Mouse (Mus musculus): Measurements from ENCODE around the gene Rabgap1l. TPM values are rescaled to one million over a fixed set of nuclear protein-coding genes. Genes with fewer than 3 reads are reported as not detected.

The Rabgap1l gene
- polyA plus RNA-seq, 1 experiment = 13.8 TPM

DNA sequence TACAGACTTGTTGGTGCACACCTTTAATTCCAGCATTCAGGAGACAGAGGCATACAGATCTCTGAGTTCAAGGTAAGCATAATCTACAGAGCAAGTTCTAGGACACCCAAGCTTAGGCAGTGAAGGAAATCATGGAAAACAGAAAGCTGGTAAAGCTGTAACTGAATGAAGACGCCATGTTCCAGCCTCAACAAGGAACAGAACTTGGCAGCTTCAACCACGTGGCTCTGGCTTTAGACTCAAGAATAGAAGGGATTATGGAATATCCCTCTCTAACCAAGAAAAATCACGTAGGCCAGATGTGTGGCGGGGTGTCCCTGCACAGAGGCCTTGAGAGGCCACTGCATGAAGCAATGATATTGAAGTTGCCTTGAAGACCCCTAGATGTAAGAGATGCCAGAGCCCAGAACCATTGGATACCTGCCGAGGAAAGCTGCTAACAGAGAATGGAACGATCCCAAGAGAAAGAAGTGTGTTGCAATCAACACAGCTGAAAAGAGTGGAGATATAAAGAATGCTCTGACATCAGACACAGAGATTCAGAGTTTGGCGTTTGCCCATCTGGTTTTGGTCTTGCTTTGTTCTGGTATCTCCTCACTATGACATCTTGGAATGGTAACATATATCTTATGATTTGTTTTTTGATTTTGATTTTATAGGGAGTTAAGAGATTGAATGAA is 102.4 kb downstream of the Rabgap1l start:
- no peaks in the 10 kb centered on the region for H3K27me3 ChIP-seq (ENCODE audit: control insufficient read depth, insufficient read depth, low read length)
- H3K4me3 ChIP-seq (ENCODE audit: extremely low read depth, insufficient read depth, insufficient read length) = no peak overlapping the region
- TF ChIP-seq POLR2A (IDR thresholded peaks at IDR 0.05; ENCODE audit: low read depth, low read length) = no peak
- no peak for TF ChIP-seq CTCF (IDR thresholded peaks at IDR 0.05; ENCODE audit: extremely low read depth, insufficient read depth, insufficient read length, insufficient replicate concordance)
- 93% methylated on average over 7 of the region's 7 CpGs for WGBS
- no peak for DNase-seq (ENCODE audit: low read depth in 1 of 2, low spot score in 2 of 2)
- no peaks in the 10 kb centered on the region; the same call in 1 of the 2 replicates for H3K36me3 ChIP-seq (ENCODE audit: control insufficient read depth, insufficient read depth, low read length)
- no peak overlapping the region for H3K27ac ChIP-seq (ENCODE audit: insufficient read depth, low read length)
- no peaks in the 10 kb centered on the region for H3K4me1 ChIP-seq (ENCODE audit: control insufficient read depth, insufficient read depth, insufficient read length)

DNA sequence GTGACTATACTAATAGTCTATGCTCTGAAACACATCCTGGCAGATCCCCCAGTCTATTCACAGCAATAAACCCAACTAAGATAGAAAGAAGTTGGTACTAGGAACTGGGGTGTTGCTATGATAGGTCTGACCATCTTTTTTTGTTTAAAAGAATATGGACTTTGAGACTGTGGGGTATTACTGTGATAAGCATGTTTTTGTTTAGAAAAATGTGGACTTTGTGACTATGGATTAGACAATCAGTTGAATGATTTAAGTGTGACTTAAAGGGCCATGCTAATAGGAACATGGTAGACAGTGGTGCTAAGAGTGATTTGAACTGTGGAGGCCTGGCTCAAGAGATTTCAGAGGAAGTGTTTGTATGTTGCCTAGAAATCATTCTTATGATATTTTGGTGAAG is 103.5 kb downstream of the Rabgap1l start:
- DNase-seq (ENCODE audit: low read depth in 1 of 2, low spot score in 2 of 2) = no peak
- Histone ChIP-seq H3K4me1 (ENCODE audit: control insufficient read depth, insufficient read depth, insufficient read length) (no peaks in the 10 kb centered on the region), H3K36me3 (ENCODE audit: control insufficient read depth, insufficient read depth, low read length) (no peaks in the 10 kb centered on the region; the same call in 1 of the 2 replicates), H3K27me3 (ENCODE audit: control insufficient read depth, insufficient read depth, low read length) (no peaks in the 10 kb centered on the region), H3K27ac (ENCODE audit: insufficient read depth, low read length) (no peak overlapping the region), H3K4me3 (ENCODE audit: extremely low read depth, insufficient read depth, insufficient read length) (no peak overlapping the region)
- TF ChIP-seq POLR2A (IDR thresholded peaks at IDR 0.05; ENCODE audit: low read depth, low read length) (no peak), CTCF (IDR thresholded peaks at IDR 0.05; ENCODE audit: extremely low read depth, insufficient read depth, insufficient read length, insufficient replicate concordance) (no peak)

DNA sequence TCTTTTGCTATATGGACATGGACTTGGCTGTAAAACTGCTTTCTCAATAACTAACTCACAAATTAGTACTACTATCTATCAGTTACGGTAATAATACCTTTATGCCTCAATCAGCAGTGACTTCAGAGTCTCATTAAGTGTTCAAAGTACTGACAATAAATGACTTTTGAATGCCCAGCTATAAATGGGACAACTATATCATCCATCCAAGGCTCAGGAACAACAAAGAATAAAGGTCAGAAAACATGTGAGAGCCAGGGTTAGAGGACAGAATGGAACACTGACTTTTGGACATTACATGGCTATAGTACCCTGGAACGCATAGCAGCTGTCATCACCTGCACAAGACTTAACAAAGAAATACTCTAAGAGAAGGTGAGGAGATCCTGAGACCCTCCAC is 108.8 kb downstream of the Rabgap1l start:
- Histone ChIP-seq H3K4me3 (ENCODE audit: extremely low read depth, insufficient read depth, insufficient read length) (no peak overlapping the region), H3K4me1 (ENCODE audit: control insufficient read depth, insufficient read depth, insufficient read length) (no peaks in the 10 kb centered on the region), H3K36me3 (ENCODE audit: control insufficient read depth, insufficient read depth, low read length) (no peaks in the 10 kb centered on the region; the same call in 1 of the 2 replicates), H3K27me3 (ENCODE audit: control insufficient read depth, insufficient read depth, low read length) (no peaks in the 10 kb centered on the region), H3K27ac (ENCODE audit: insufficient read depth, low read length) (no peak overlapping the region)
- TF ChIP-seq POLR2A (IDR thresholded peaks at IDR 0.05; ENCODE audit: low read depth, low read length) (no peak), CTCF (IDR thresholded peaks at IDR 0.05; ENCODE audit: extremely low read depth, insufficient read depth, insufficient read length, insufficient replicate concordance) (no peak)
- WGBS = 97% methylated on average over 2 of the region's 2 CpGs
- no peak for DNase-seq (ENCODE audit: low read depth in 1 of 2, low spot score in 2 of 2)

DNA sequence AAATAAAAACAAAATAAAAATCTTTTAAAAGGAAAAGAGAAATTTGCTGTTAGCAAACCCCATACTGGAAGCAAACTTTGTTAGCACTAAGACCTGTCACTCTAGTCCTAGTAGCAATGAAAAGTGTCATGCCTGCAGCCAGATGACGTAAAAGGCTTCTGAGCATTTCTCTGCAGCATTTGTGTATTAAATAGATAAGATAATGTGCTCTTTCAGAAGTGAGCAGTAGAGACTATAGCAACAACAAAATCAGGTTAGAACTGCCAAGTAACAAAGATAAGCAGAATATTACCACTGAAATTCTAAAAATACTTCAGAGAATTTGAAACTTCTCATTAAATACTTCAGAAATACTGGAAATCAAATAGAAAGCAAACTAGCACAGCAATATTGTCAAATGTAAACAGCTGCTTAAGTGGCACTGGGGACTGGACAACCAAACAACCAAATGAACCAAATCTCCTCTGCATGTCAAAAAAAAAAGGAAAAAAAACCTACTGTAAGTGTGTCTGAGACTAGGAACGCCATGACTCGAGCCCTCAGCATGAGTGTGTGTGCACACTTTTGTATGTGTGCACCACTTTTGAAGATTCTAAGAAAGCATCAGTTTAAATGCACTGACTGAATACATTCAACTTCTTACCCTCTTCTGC is 111.5 kb downstream of the Rabgap1l start:
- Histone ChIP-seq H3K4me3 (ENCODE audit: extremely low read depth, insufficient read depth, insufficient read length) (no peak overlapping the region), H3K27me3 (ENCODE audit: control insufficient read depth, insufficient read depth, low read length) (no peaks in the 10 kb centered on the region), H3K27ac (ENCODE audit: insufficient read depth, low read length) (no peak overlapping the region), H3K4me1 (ENCODE audit: control insufficient read depth, insufficient read depth, insufficient read length) (no peaks in the 10 kb centered on the region), H3K36me3 (ENCODE audit: control insufficient read depth, insufficient read depth, low read length) (no peaks in the 10 kb centered on the region; the same call in 1 of the 2 replicates)
- WGBS = 81% methylated on average over 3 of the region's 3 CpGs
- DNase-seq (ENCODE audit: low read depth in 1 of 2, low spot score in 2 of 2) = no peak
- no peak for TF ChIP-seq POLR2A (IDR thresholded peaks at IDR 0.05; ENCODE audit: low read depth, low read length)
- no peak for TF ChIP-seq CTCF (IDR thresholded peaks at IDR 0.05; ENCODE audit: extremely low read depth, insufficient read depth, insufficient read length, insufficient replicate concordance)

DNA sequence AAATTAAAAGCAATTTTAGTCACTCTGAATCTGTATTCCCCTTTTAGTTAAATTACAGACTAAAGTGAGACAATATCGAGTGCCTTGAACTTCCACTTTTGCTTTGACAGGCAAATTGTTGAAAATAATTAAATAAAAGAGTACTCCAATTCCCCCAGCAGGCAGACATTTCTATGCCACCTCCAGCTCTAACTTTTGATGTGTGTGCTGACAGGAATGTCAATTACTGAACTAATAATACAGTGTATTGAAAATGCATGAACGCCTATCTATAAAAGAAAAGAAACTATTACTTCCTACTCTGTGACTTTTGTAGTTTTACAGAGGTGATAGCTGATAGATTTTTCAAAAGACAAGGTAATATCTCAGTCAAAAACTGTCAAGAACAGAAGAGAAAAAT is 118.2 kb downstream of the Rabgap1l start:
- no peak for DNase-seq (ENCODE audit: low read depth in 1 of 2, low spot score in 2 of 2)
- WGBS = 76% methylated on average over 2 of the region's 2 CpGs

DNA sequence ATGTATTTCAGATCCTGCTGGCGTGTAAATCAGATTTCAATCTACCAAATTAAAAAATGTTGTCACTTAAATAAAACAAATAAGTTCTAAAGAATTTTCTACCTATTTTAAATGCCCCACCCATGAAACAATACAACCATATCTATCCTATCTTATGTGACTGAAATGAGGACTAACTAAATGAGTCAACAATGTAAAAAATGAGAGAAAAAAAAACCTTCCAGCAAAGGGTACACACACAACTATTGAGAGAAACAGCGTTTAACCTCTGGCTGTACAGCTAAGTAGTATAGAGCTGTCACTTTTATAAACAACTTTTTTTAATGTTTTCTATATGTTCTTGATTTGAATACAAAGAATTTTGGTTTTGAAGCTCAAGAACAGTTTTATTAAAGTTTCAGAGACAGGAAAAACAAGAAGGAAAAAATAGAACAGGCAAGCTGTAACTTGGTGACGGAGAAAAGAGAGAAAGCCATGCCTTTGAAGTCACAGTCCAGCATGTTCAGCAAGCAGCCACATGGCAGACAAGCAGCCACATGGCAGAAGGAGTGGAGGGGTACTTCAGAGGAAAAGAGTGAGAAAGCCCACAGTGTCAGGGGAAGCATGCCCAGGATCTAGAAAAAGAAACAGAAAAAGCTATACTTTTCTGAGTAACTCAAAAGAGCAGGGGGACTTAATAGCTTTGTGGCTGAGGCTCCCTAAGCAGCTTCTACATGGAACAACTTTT is 120.8 kb downstream of the Rabgap1l start:
- H3K4me1 ChIP-seq (ENCODE audit: control insufficient read depth, insufficient read depth, insufficient read length) = no peaks in the 10 kb centered on the region
- H3K27ac ChIP-seq (ENCODE audit: insufficient read depth, low read length) = no peak overlapping the region
- no peak overlapping the region for H3K4me3 ChIP-seq (ENCODE audit: extremely low read depth, insufficient read depth, insufficient read length)
- DNase-seq (ENCODE audit: low read depth in 1 of 2, low spot score in 2 of 2) = no peak
- no peaks in the 10 kb centered on the region for H3K36me3 ChIP-seq (ENCODE audit: control insufficient read depth, insufficient read depth, low read length)
- H3K27me3 ChIP-seq (ENCODE audit: control insufficient read depth, insufficient read depth, low read length) = no peaks in the 10 kb centered on the region
- 77% methylated on average over 3 of the region's 3 CpGs for WGBS
- TF ChIP-seq POLR2A (IDR thresholded peaks at IDR 0.05; ENCODE audit: low read depth, low read length) = no peak
- no peak for TF ChIP-seq CTCF (IDR thresholded peaks at IDR 0.05; ENCODE audit: extremely low read depth, insufficient read depth, insufficient read length, insufficient replicate concordance)

More for the DNA sequence above, 118.2 kb downstream of the Rabgap1l start:
- Histone ChIP-seq H3K4me3 (ENCODE audit: extremely low read depth, insufficient read depth, insufficient read length) (no peak overlapping the region), H3K27ac (ENCODE audit: insufficient read depth, low read length) (no peak overlapping the region), H3K36me3 (ENCODE audit: control insufficient read depth, insufficient read depth, low read length) (no peaks in the 10 kb centered on the region), H3K27me3 (ENCODE audit: control insufficient read depth, insufficient read depth, low read length) (no peaks in the 10 kb centered on the region), H3K4me1 (ENCODE audit: control insufficient read depth, insufficient read depth, insufficient read length) (no peaks in the 10 kb centered on the region)
- TF ChIP-seq CTCF (IDR thresholded peaks at IDR 0.05; ENCODE audit: extremely low read depth, insufficient read depth, insufficient read length, insufficient replicate concordance) = no peak
- TF ChIP-seq POLR2A (IDR thresholded peaks at IDR 0.05; ENCODE audit: low read depth, low read length) = no peak

All from spleen, adult 2 months (tissue).